In genomic region chr9:72339119-72339518, GRCm38 (mm10) we compare ENCODE assay signal across 25 mouse cellular contexts.
DNase-seq lines count a peak whose midpoint lies in the region; ATAC-seq and TF ChIP-seq lines count a peak whose summit lies in the region.
"Had no signal": no experiment of that assay in that cellular context is flagged by ENCODE, and none has a peak within 500 bp of the region (broad histone marks: within the 10 kb centered on the region; RNA-seq: fewer than 3 reads in every experiment).

No protein-coding gene starts in this region.

- peaks cover 4 to 19% of the 10 kb centered on the region in 2 experiments; a peak in 3 of 4 replicates for H3K4me1 ChIP-seq in CH12.LX (ENCODE audit: control insufficient read depth in 1 of 2, insufficient read depth in 2 of 2)
- H3K4me1 ChIP-seq: forebrain, embryonic 15.5 days; hindbrain, embryonic 10.5 days; hindbrain, embryonic 13.5 days; intestine, embryonic 15.5 days had no signal

- no peak for TF ChIP-seq POLR2A in CH12.LX (IDR thresholded peaks at IDR 0.05; ENCODE audit: low read depth, low read length)

- DNase-seq in 416B (ENCODE audit: low read depth): peak; percentile 9
- peak; percentile 19 for DNase-seq in CH12.LX (ENCODE audit: extremely low read depth)
- DNase-seq in adipocyte (ENCODE audit: low spot score): peak; percentile 18
- no peak for DNase-seq in urinary bladder, postnatal 25 days (ENCODE audit: low spot score)
- no peak for DNase-seq in embryo, embryonic 10 days (ENCODE audit: low spot score)
- DNase-seq: adrenal gland, postnatal 10 days; adrenal gland, postnatal 36 days; cerebellum, adult 18-20 months; cerebellum, adult 9-10 months; cerebellum, postnatal 14 days; embryo, embryonic 11 days; gastrocnemius, postnatal 10 days; gastrocnemius, postnatal 36 days; heart, adult 11 months; heart, postnatal 36 days; kidney, adult 11 months; kidney, adult 9 months had no signal

- H3K4me2 ChIP-seq in CH12.LX (ENCODE audit: insufficient read depth, low read depth, poor library complexity, severe bottlenecking): peak overlapping the region; percentile 54; the same call in 1 of the 2 replicates
- H3K4me2 ChIP-seq: forebrain, embryonic 15.5 days; heart, embryonic 13.5 days; hindbrain, embryonic 13.5 days; intestine, embryonic 15.5 days had no signal

- H3K9me3 ChIP-seq in CH12.LX (replicated peaks; ENCODE audit: low read length): no peaks in the 10 kb centered on the region
- H3K9me3 ChIP-seq: forebrain, embryonic 15.5 days; heart, embryonic 13.5 days; hindbrain, embryonic 10.5 days; hindbrain, embryonic 13.5 days; intestine, embryonic 15.5 days had no signal

- no peaks in the 10 kb centered on the region for H3K27me3 ChIP-seq in CH12.LX (replicated peaks)
- H3K27me3 ChIP-seq: forebrain, embryonic 15.5 days; heart, embryonic 13.5 days; hindbrain, embryonic 13.5 days; intestine, embryonic 15.5 days had no signal

- peaks cover 3 to 37% of the 10 kb centered on the region in 2 experiments for H3K36me3 ChIP-seq in CH12.LX (replicated peaks in 1 of 2; ENCODE audit: control insufficient read depth in 1 of 2, insufficient read depth in 1 of 2, low read length in 1 of 2)
- H3K36me3 ChIP-seq: intestine, embryonic 15.5 days had no signal

- no peak overlapping the region for H3K27ac ChIP-seq in CH12.LX (ENCODE audit: insufficient read depth, low read depth)
- H3K27ac ChIP-seq: forebrain, embryonic 15.5 days; heart, embryonic 13.5 days; hindbrain, embryonic 10.5 days; hindbrain, embryonic 13.5 days; intestine, embryonic 15.5 days had no signal

- TF ChIP-seq EP300 in CH12.LX (IDR thresholded peaks at IDR 0.05; ENCODE audit: low read length): peak; percentile 42

- no peak for TF ChIP-seq RAD21 in CH12.LX (IDR thresholded peaks at IDR 0.05; ENCODE audit: low read depth, low read length)

- no peak for TF ChIP-seq CTCF in CH12.LX (conservative IDR thresholded peaks at IDR 0.05 in 1 of 2, IDR thresholded peaks at IDR 0.05 in 1 of 2; ENCODE audit: low read depth in 2 of 2, low read length in 2 of 2)

- peak; percentile 51; the same call in 1 of the 2 replicates for ATAC-seq in megakaryocyte, adult 5-6 weeks (ENCODE audit: poor library complexity, severe bottlenecking)
- ATAC-seq: activated CD4-positive, CD25-positive, alpha-beta regulatory T cell, adult 4 months; forebrain, embryonic 15.5 days; hindbrain, embryonic 16.5 days; intestine, embryonic 15.5 days had no signal

- dilution Hi-C loops in CH12.LX (cut with MboI; ENCODE audit: extremely low pct_ligation_motif_present, extremely low pct_unique_long_range_greater_than_20kb, low sequenced_read_pairs): no loop called here

- H3K4me3 ChIP-seq in CH12.LX (replicated peaks in 1 of 3; ENCODE audit: low read depth in 2 of 3, low read length in 2 of 3, poor library complexity in 1 of 3): no peak overlapping the region
- H3K4me3 ChIP-seq: forebrain, embryonic 15.5 days; heart, embryonic 13.5 days; hindbrain, embryonic 10.5 days; hindbrain, embryonic 13.5 days; intestine, embryonic 15.5 days had no signal

- in situ Hi-C loops in CH12.LX (cut with MboI; ENCODE audit: low pct_ligation_motif_present, low pct_unique_long_range_greater_than_20kb, low sequenced_read_pairs): no loop called here

- H3K9ac ChIP-seq in CH12.LX (ENCODE audit: insufficient read depth, low read depth): peak overlapping the region; percentile 35; the same call in 1 of the 2 replicates
- H3K9ac ChIP-seq: forebrain, embryonic 15.5 days; heart, embryonic 13.5 days; hindbrain, embryonic 13.5 days; intestine, embryonic 15.5 days had no signal

- no peaks in the 10 kb centered on the region; the same call in 1 of the 2 replicates for H3K79me2 ChIP-seq in CH12.LX (replicated peaks; ENCODE audit: control insufficient read depth, extremely low read depth, insufficient read depth, poor library complexity, severe bottlenecking)

TF ChIP-seq in CH12.LX, 34 proteins besides CTCF, POLR2A, EP300 and RAD21:
- TF ChIP-seq MYC (IDR thresholded peaks at IDR 0.05; ENCODE audit: low read depth, low read length) (peak; percentile 75), MAX (IDR thresholded peaks at IDR 0.05; ENCODE audit: low read length) (peak; percentile 69; the same call in 1 of the 2 replicates), NRF1 (IDR thresholded peaks at IDR 0.05; ENCODE audit: low read depth, low read length) (peak; percentile 76), SIN3A (IDR thresholded peaks at IDR 0.05; ENCODE audit: low read length) (0 out of 2 replicates have a peak, but pooled peaks have one; percentile 17), IRF4 (IDR thresholded peaks at IDR 0.05; ENCODE audit: low read depth, low read length) (peak; percentile 76), GABPA (IDR thresholded peaks at IDR 0.05; ENCODE audit: insufficient replicate concordance, low read depth, low read length) (no peak), ZKSCAN1 (IDR thresholded peaks at IDR 0.05; ENCODE audit: borderline replicate concordance, low read depth, low read length) (no peak), ETS1 (conservative IDR thresholded peaks at IDR 0.05; ENCODE audit: low read depth, low read length) (no peak), TCF12 (IDR thresholded peaks at IDR 0.05; ENCODE audit: low read depth, low read length) (no peak), MXI1 (IDR thresholded peaks at IDR 0.05; ENCODE audit: low read depth, low read length) (peak; percentile 51; the same call in 1 of the 2 replicates), MEF2A (IDR thresholded peaks at IDR 0.05; ENCODE audit: borderline replicate concordance, low read depth, low read length) (peak; percentile 92), CHD1 (IDR thresholded peaks at IDR 0.05; ENCODE audit: low read depth, low read length) (peak; percentile 98)
TF ChIP-seq in CH12.LX: peak in this region for 8.

Comparison
In these comparisons a context has a peak if more than half of its experiments do, and no peak if none do; other contexts are left out.
1. DNase-seq: peak in 416B (single experiment), CH12.LX (single experiment) and adipocyte (single experiment); none in urinary bladder, postnatal 25 days (single experiment) and embryo, embryonic 10 days (single experiment).